Mouse (Mus musculus) R1 (cell line): ENCODE data around the gene Jmjd8.
"Not testable (repeated sequence)": the region's sequence is repeated elsewhere in the genome, so short reads cannot be mapped to it uniquely, and the experiment has no call there.

ENCODE experiments used
- DNase-seq: peaks from one replicate; pipeline ENCODE4 v3.0.0-alpha.2; 2018; ENCODE audit warnings: low read depth, low spot score

The Jmjd8 gene

GRCm38 (mm10) chr17:25860832-25861703 is 32.4 kb downstream of the Jmjd8 start, which contains the start of gene Wdr90:
Gene Wdr90 (minus strand): TSS chr17:25861501.
- peak; percentile 89 for DNase-seq

- no peak for DNase-seq
Observed at GRCm38 (mm10) chr17:25861704-25862612, 33.3 kb downstream of the Jmjd8 start.

GRCm38 (mm10) chr17:25863681-25864080 is 35.0 kb downstream of the Jmjd8 start:
- no peak for DNase-seq

GRCm38 (mm10) chr17:25864311-25864710 is 35.6 kb downstream of the Jmjd8 start:
- no peak for DNase-seq

- DNase-seq, result no peak
Observed at GRCm38 (mm10) chr17:25865288-25865687, 36.6 kb downstream of the Jmjd8 start.

- no peak for DNase-seq
Observed at GRCm38 (mm10) chr17:25866172-25866571, 37.5 kb downstream of the Jmjd8 start.

- peak; percentile 61 for DNase-seq
Observed at GRCm38 (mm10) chr17:25867509-25867835, 38.8 kb downstream of the Jmjd8 start.

GRCm38 (mm10) chr17:25867836-25868600 is 39.4 kb downstream of the Jmjd8 start:
- no peak for DNase-seq

- DNase-seq, result peak; percentile 92
Observed at GRCm38 (mm10) chr17:25868601-25869191, 40.0 kb downstream of the Jmjd8 start, which contains the start of gene Mcrip2. Gene Mcrip2 (minus strand): TSS chr17:25868764.

GRCm38 (mm10) chr17:25869498-25869897 is 40.8 kb downstream of the Jmjd8 start:
- no peak for DNase-seq

GRCm38 (mm10) chr17:25869954-25870353 is 41.3 kb downstream of the Jmjd8 start:
- no peak for DNase-seq

- DNase-seq, result not testable (repeated sequence)
Observed at GRCm38 (mm10) chr17:25871566-25871965, 42.9 kb downstream of the Jmjd8 start.

- DNase-seq, result no peak
Observed at GRCm38 (mm10) chr17:25872676-25873075, 44.0 kb downstream of the Jmjd8 start.

GRCm38 (mm10) chr17:25873405-25874147 is 44.9 kb downstream of the Jmjd8 start:
- no peak for DNase-seq

- DNase-seq, result no peak
Observed at GRCm38 (mm10) chr17:25874148-25874720, 45.6 kb downstream of the Jmjd8 start.

- DNase-seq, result peak; percentile 89
Observed at GRCm38 (mm10) chr17:25874721-25875170, 46.1 kb downstream of the Jmjd8 start, which contains the start of gene Mettl26. Gene Mettl26 (plus strand): TSS chr17:25875074.

- DNase-seq, result no peak
Observed at GRCm38 (mm10) chr17:25875171-25876136, 46.8 kb downstream of the Jmjd8 start.

GRCm38 (mm10) chr17:25876347-25876915 is 47.8 kb downstream of the Jmjd8 start:
- no peak for DNase-seq
